Mouse (Mus musculus) liver, embryonic 11.5 days (tissue): ENCODE measurements around the gene Lin28a. TPM values are rescaled to one million over a fixed set of nuclear protein-coding genes. Genes with fewer than 3 reads are reported as not detected.
"Not testable (repeated sequence)": the region's sequence is repeated elsewhere in the genome, so short reads cannot be mapped to it uniquely, and the experiment has no call there.

Experiments used
- ATAC-seq: fragments of 200-750 bp; cut with Nextera tagmentation; replicated peaks from 2 replicates; pipeline ENCODE4 v1.8.0; 2017; ENCODE audit warnings: moderate number of reproducible peaks, mild to moderate bottlenecking, moderate TSS enrichment, moderate library complexity; ENCODE audit not compliant: low FRiP score
- DNase-seq: peaks from one replicate; pipeline ENCODE4 v3.0.0-alpha.2; 2017; ENCODE audit warnings: low spot score
- H3K27ac ChIP-seq: fragments of 300-500 bp; sonication (generic); 2 replicates; pipeline ENCODE4 v1.5.1; 2014; ENCODE audit warnings: mild to moderate bottlenecking, low read depth, low read length, control low read depth
- H3K27me3 ChIP-seq: fragments of 300-500 bp; sonication (generic); replicated peaks from 2 replicates; pipeline ENCODE4 v1.6.1; 2014; ENCODE audit warnings: low read length, mixed read lengths; ENCODE audit not compliant: control insufficient read depth, insufficient read depth
- H3K36me3 ChIP-seq: fragments of 300-500 bp; sonication (generic); 2 replicates; pipeline ENCODE4 v1.6.1; 2014; ENCODE audit warnings: mild to moderate bottlenecking, low read length, moderate library complexity, mixed read lengths; ENCODE audit not compliant: control insufficient read depth, insufficient read depth
- H3K4me1 ChIP-seq: fragments of 300-500 bp; sonication (generic); replicated peaks from 2 replicates; pipeline ENCODE4 v1.6.1; 2014; ENCODE audit warnings: low read length, mixed read lengths; ENCODE audit not compliant: control insufficient read depth, insufficient read depth
- H3K4me2 ChIP-seq: fragments of 300-500 bp; sonication (generic); 2 replicates; pipeline ENCODE4 v1.6.1; 2014; ENCODE audit warnings: mild to moderate bottlenecking, control low read depth, moderate library complexity
- H3K4me3 ChIP-seq: fragments of 300-500 bp; sonication (generic); 2 replicates; pipeline ENCODE4 v1.5.1; 2014; ENCODE audit warnings: low read depth, low read length, control low read depth
- H3K9ac ChIP-seq: fragments of 300-500 bp; sonication (generic); 2 replicates; pipeline ENCODE4 v1.6.1; 2014; ENCODE audit warnings: low read depth, low read length, control low read depth
- H3K9me3 ChIP-seq: fragments of 300-500 bp; sonication (generic); 2 replicates; pipeline ENCODE4 v1.6.1; 2016; ENCODE audit warnings: low read length, inconsistent platforms, mixed read lengths; ENCODE audit not compliant: control insufficient read depth
- WGBS: fragments of 180-500 bp; shearing (Covaris S2); extraction: QIAGEN DNeasy Blood & Tissue Kit; methylation state at CpG from one replicate; pipeline ENCODE4 v1.1.7; 2014; 5-methylcytosine and 5-hydroxymethylcytosine counted together
- polyA plus RNA-seq: library from polyadenylated mRNA; unstranded; fragments of >200 nt; fragmentation: Nextera tagmentation; extraction: Ambion mirVana; gene quantifications from 2 replicates; pipeline ENCODE4 v1.2.1, GENCODE M21; 2014

Lin28a gene
- polyA plus RNA-seq, 1 experiment from 2014 or later, result 5.8 TPM

DNA sequence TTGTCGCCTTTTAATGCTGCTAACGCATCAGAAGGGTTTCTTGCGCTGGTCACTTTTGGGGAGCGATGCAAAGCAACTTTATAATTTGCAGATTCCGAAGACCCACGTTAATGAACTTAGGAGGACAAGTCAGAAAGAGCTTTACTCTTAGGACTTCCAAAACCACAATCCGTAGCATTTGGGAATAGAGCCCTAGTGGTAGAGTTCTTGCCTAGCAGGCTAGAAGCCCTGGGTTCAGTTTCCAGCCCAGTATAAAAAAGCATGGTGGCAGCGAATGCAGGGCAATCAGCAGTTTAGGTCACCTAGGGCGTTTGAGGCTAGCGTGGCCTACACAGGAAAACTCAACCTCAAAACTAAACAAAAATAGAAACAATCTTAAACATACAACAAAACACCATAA, 16.9 kb downstream of the Lin28a start:
- Histone ChIP-seq H3K4me1 (peaks cover 7% of the 10 kb centered on the region), H3K27ac (no peak overlapping the region), H3K27me3 (no peaks in the 10 kb centered on the region), H3K4me2 (peak overlapping the region; percentile 59), H3K9me3 (no peaks in the 10 kb centered on the region), H3K4me3 (no peak overlapping the region), H3K36me3 (no peaks in the 10 kb centered on the region), H3K9ac (no peak overlapping the region)
- no peak for DNase-seq
- no peak for ATAC-seq
- WGBS, result 55% methylated on average over 10 of the region's 10 CpGs

DNA sequence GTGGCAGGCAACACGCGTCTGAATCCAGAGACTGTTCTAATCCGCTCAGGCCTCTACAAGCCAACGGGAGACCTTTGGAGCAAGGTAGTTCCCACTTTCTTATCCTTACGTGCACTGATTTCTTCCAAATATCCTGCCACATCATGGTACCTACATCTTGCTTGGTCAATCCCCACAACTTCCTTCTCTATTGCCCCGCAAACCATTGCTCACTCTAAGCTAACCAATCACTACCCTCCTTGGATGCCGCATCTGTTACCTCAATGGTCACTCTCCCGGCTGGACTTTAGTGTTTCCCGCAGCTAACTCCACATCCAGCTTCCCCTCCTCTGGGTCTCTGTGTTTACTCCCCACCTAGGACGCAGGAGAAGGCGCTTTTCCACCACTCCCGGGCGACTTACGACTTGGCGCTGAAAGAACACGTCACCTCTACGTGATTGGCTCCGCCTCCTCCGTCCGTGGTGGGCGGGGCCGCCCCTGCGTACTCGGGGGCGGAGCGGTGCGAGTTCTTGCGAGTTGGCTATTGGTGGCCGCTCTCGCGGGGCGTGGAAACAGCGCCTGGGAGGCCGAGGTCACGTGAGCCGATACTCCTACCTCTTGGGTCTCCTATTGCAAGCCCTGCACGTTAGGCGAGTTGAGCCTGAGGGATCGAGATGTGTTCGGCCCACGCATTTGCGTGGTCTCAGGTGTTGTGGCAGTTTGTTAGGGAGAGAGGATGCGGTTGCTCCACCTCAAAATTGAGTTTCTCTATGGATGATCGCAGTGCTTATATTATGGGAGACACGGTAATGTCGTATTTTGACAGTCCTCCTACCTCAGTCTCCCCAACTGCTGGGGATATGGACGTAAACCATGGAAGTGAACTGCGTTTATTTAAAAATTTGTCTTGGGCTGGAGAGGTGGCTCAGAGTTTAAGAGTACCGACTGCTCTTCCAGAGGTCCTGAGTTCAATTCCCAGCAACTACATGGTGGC, 17.9 kb downstream of the Lin28a start, which contains the start of gene Dhdds:
TSS of gene Dhdds (minus strand) at position 453 of the 973 bp plus-strand sequence.
- H3K36me3 ChIP-seq, result no peaks in the 10 kb centered on the region; the same call in 1 of the 2 replicates
- H3K4me2 ChIP-seq, result peak within 1 kb of the TSS; percentile 59
- ATAC-seq (peak; percentile 99), DNase-seq (peak; percentile 99)
- no peaks in the 10 kb centered on the region for H3K9me3 ChIP-seq
- peak within 1 kb of the TSS; percentile 79 for H3K9ac ChIP-seq
- no peak within 1 kb of the TSS for H3K27ac ChIP-seq
- no peaks in the 10 kb centered on the region for H3K27me3 ChIP-seq
- peaks cover 7% of the 10 kb centered on the region for H3K4me1 ChIP-seq
- peak within 1 kb of the TSS; percentile 85 for H3K4me3 ChIP-seq
- WGBS, result 2% methylated on average over 49 of the region's 49 CpGs

DNA sequence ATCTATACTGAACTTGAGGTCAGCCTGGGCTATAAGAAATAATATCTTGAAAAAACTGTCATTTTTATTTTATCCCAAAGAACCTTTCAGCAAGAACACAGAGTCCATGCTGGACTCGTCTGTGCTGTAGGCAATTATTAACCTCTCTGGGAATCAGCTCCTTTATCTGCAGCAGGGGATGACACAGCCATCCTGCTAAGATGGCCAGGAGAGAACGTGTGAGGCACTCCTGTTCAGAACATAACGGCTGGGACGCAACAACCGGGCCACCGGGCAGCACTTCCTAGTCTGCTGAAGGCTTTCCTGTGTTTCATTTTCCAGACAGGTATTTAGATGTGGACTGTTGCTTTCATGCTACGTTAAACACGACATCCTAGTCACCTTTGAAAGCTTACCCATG, 23.9 kb downstream of the Lin28a start:
- Histone ChIP-seq H3K4me2 (no peak overlapping the region), H3K36me3 (peaks cover 32% of the 10 kb centered on the region), H3K27ac (no peak overlapping the region), H3K4me1 (peaks cover 2% of the 10 kb centered on the region; the same call in 1 of the 2 replicates), H3K9ac (no peak overlapping the region), H3K4me3 (no peak overlapping the region), H3K27me3 (no peaks in the 10 kb centered on the region), H3K9me3 (no peaks in the 10 kb centered on the region)
- ATAC-seq, result no peak
- no peak for DNase-seq
- 86% methylated on average over 8 of the region's 8 CpGs for WGBS

DNA sequence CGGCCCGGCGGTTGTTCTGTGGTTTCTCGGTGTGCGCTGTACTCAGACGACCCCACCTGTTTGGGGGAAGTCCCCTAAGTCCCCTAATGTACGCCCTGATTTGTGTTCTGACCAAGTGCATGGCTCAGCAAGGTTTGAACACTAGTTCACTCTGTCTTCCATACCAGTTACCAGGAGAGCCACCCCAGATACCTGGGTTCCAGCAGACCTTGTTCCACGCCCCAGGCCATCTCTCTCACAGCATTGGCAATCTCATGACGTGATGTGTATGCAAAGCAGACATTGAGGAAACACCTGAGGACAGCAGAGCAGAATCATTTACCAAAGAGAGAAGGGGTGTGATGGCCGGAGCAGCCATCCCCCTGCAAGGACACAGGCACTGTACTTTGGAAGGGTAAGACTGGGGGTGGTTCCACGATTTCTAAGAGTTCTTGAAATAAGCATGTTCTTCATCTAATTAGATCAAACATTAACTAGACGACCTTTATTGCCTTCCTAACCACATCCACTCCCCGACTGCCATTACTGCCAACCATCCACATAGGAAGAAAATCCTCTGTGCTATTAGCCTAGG, 27.5 kb downstream of the Lin28a start:
- H3K4me1 ChIP-seq, result no peaks in the 10 kb centered on the region
- no peak overlapping the region for H3K4me3 ChIP-seq
- no peaks in the 10 kb centered on the region for H3K27me3 ChIP-seq
- peaks cover 37% of the 10 kb centered on the region for H3K36me3 ChIP-seq
- ATAC-seq, result no peak
- no peaks in the 10 kb centered on the region for H3K9me3 ChIP-seq
- no peak overlapping the region for H3K4me2 ChIP-seq
- 84% methylated on average over 13 of the region's 13 CpGs for WGBS
- no peak overlapping the region for H3K9ac ChIP-seq
- no peak overlapping the region for H3K27ac ChIP-seq
- DNase-seq, result no peak

DNA sequence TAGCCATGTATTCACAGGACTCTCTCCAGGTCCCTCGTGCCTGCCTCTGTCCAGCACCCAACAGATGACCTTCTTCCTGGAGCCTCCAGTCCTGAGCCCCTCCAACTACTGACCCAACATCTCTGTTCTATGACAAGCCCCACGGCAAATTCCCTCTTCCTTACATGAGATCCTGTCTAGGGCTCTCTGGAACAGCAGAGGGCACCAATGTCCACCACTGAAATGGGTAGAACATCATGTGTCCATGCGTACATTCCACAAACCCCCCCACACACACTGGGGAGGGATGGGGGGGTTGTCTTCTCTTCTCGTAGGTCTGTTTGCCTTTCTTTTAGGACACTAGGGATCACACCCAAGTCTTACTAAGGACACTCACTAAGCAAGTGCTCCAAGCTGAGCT, 28.6 kb downstream of the Lin28a start:
- Histone ChIP-seq H3K9ac (no peak overlapping the region), H3K27me3 (no peaks in the 10 kb centered on the region), H3K4me2 (no peak overlapping the region), H3K4me1 (no peaks in the 10 kb centered on the region), H3K27ac (no peak overlapping the region), H3K9me3 (no peaks in the 10 kb centered on the region), H3K4me3 (no peak overlapping the region), H3K36me3 (peaks cover 37% of the 10 kb centered on the region)
- 72% methylated on average over 4 of the region's 4 CpGs for WGBS
- no peak for ATAC-seq
- DNase-seq, result no peak

DNA sequence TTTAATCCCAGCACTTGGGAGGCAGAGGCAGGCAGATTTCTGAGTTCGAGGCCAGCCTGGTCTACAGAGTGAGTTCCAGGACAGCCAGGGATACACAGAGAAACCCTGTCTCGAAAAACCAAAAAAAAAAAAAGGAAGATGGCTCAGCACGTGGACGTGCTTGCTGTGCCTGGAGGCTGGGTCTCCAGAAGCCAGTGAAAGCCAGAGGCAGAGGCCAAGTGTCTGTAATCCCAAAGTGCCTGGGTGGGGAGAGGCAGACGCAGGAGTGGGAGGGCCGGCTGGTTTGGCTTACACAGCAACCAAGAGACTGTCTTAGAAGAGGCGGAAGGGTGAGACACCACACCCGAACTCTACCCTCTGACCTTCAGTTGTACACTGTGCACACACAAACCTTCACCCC, 30.4 kb downstream of the Lin28a start:
- peaks cover 27% of the 10 kb centered on the region for H3K36me3 ChIP-seq

GRCm38 (mm10) chr4:133982936-133983335, 35.7 kb downstream of the Lin28a start:
- Histone ChIP-seq H3K36me3 (peaks cover 10% of the 10 kb centered on the region; the same call in 1 of the 2 replicates), H3K27ac (no peak overlapping the region), H3K27me3 (no peaks in the 10 kb centered on the region), H3K9me3 (no peaks in the 10 kb centered on the region), H3K4me2 (no peak overlapping the region), H3K4me3 (no peak overlapping the region), H3K9ac (no peak overlapping the region), H3K4me1 (no peaks in the 10 kb centered on the region)
- ATAC-seq (no peak), DNase-seq (no peak)
- WGBS, result 89% methylated on average over 13 of the region's 13 CpGs

More for the DNA sequence above, 30.4 kb downstream of the Lin28a start:
- not testable (repeated sequence) for H3K4me1 ChIP-seq, H3K27me3 ChIP-seq, DNase-seq, ATAC-seq, H3K4me2 ChIP-seq, H3K9me3 ChIP-seq, H3K4me3 ChIP-seq, H3K27ac ChIP-seq, H3K9ac ChIP-seq
- WGBS, result 85% methylated on average over 8 of the region's 8 CpGs

DNA sequence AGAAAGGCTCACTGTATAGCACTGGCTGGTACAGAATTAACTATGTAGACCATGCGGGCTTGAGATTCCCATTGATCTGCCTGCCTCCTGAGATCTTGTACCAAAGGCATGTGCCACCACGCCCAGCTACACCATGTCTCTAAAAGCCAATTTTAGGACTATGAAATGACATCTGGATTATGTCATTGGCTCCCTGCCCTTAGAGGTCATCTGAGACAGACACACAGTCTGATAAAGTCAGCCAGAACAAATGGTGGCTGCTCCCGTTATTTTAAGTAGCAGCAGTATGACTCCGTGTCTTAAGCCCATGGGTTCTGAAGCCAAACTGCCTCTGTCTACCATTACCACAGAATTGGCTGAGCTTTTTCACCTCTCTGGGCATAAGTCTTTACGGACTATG, 38.1 kb downstream of the Lin28a start:
- Histone ChIP-seq H3K27me3 (no peaks in the 10 kb centered on the region), H3K4me1 (no peaks in the 10 kb centered on the region), H3K9me3 (no peaks in the 10 kb centered on the region), H3K4me2 (no peak overlapping the region), H3K9ac (no peak overlapping the region), H3K27ac (no peak overlapping the region), H3K4me3 (no peak overlapping the region), H3K36me3 (peaks cover 14% of the 10 kb centered on the region; the same call in 1 of the 2 replicates)
- WGBS, result 78% methylated on average over 5 of the region's 5 CpGs
- ATAC-seq, result no peak
- no peak for DNase-seq
